Mouse (Mus musculus) CD8-positive naive resting alpha-beta T cell, adult 2 months (primary cell): ENCODE measurements around the gene Nudt6.

Source experiments
- DNase-seq, 2 experiments: peaks; one replicate each; pipeline ENCODE4 v3.0.0; 2022; ENCODE audit warnings: low read depth in 2 of 2, low spot score in 2 of 2

Nudt6 gene

DNA sequence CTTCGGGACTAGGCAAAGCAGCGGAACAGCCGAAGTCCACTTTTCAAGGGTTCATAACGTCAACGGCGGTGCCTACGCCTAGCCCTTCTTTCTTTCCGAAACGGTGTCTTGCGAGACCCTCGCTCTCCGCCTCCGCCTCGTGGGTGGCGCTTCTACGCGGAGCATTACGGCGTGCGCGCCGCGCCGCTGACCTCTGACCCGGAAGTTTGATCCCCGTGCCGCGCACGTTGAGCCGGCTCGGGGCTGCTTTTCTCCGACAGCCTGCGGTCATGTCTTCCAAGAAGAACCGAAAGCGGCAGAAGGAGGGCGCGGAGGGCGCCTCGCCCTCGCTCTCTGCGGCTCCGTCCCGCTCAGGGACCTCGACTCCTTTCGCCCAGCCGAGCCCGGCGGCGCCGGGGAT is at the start of gene Nudt6:
Nudt6 (minus strand) TSS at position 140 of the 400 bp plus-strand sequence.
- peak; percentile 87 to 90 for DNase-seq

DNA sequence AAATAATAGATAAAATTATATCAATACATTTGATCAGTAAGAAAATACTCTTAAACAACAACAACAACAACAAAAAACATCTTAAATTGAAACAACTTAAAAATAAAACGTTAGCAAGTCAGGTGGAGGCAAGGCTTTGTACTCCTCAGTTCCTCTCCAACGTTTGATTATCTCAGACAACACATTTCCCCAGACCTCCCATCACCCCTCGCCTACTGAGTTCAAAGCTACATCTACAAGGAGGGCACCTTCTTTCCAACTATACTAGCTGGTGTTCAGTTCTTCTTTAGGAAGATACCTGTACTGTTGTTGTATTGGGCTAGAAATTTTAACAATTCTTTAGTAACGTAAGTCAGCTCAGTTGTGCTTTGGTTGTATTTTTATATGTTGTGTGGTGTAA is 49.3 kb upstream of the Nudt6 start:
- no peak for DNase-seq

DNA sequence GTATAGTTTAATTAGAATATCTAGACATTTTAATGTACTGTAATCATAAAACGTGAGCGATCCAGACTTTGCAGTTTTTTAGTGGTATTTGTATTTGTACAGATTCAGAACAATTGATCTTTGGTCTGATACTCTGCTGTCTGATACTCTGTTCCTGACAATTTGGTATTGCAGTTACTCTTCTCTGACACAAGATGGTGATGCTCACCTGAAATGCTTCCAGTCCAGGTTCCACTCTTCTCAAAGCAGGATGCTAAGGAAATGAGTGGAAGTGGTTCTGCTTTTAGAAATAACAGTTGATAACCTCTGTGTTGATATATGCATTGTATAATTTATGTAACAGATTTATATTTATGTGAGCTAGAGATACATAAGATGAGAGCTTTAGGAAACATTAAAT is 48.2 kb upstream of the Nudt6 start:
- DNase-seq, result no peak

DNA sequence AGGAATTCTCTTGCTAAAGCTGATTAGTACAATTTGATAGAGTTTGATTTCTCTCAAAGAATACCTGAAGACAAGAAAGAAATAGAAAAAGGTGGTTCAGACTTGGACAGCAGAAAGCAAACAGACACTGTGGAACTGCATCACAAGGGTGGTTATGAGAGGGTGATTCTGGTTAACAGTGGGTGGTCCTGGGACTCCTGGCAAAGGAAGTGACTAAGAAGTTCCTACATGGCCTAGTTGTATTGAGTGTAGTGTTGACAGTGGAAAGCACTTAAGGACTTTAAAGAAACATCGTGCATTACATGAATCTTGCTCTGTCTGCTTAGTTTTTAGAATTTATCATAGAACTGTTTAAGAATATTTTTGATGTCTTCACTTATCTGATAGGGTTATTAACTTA is 36.0 kb upstream of the Nudt6 start:
- no peak for DNase-seq

DNA sequence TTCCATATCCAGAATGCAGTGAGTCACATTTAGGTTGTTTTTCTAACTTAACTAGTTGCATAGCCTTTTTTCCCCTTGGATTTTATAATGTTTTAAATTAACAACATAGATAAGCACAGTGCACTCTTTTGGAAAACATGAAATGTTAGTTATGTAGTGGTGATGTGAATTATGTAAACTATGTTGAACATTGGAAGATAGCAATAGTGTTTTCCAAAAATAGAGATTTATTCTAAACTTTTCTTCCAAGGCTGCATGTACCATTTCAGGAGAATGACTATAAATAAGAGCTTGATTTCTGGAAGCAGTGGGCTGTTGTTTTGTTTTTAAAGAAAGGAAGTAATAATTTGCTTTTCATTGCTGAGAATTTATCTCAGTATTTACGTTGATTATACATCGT is 23.4 kb upstream of the Nudt6 start:
- DNase-seq, result no peak

DNA sequence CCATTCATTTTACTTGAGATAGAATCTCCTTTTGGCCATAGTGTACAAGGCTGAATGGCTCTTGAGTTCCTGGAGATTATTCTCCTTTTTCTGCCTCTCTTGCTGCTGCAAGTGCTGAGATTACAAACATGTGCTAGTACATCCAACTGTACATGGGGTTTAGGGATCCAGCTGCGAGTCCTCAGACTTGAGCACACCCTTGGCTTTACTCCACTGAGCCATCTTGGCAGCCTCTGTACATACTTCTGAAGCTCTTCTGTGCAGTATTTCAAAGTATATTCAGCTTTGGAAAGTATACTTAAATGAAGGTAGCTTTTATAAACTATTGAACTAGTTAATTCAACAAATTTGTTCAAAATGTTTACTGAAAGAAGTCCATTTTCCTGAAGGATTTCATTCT is 19.8 kb upstream of the Nudt6 start:
- DNase-seq, result no peak

DNA sequence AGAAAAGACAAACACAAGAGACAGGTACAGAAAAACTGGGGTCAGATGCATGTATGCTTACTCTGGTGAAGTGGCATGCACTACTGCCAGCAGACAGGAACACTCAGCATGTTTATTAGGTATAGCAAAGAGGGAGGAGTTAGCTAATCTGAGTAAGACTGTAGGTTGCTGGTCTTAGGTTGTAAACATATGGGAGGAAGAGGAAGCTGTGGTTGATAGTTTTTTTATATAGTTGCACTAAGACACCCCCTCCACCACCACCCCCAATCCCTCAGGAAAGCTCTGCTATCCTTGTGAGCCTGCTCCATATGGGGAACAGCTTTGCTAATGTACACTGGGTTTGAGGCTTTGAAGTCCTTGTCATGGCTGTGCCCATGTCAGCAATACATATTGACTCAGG is 10.3 kb upstream of the Nudt6 start:
- DNase-seq, result no peak

DNA sequence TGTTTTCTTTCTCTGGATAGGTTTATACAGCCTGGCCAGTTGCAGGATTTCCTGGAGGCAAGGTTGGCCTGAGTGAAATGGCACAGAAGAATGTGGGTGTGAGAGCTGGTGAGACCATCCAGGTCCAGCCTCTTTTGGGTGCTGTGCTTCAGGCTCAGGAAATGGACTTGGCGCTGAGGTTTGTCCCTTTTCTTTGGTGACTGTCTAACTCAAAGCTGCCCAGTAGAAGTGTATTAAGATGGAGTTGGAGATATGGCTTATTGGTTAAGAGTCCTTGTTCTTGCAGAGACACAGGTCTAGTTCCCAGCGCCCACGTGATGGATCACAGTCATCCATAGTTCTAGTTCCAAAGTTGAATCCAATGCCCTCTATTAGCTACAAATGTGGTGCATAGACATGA is 6.1 kb upstream of the Nudt6 start:
- DNase-seq, result no peak

DNA sequence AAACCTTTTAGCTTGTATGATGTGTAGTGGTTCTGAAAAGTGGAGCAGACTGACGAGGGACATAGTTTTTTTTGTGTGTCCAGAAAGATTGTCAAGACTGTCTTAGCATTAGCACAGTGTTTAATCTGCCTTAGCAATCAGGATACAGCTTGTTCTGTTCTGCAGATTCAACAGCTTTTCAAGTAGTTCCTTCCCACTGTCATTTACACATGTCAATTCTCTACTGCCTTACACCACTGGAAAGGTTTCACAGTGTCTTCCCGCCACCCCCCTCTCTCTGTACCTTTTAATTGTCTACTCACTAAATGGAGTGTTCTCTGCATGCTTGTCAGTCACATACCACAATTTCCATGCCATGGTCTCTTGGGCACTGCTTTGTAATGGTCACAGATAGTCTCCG is 1.2 kb upstream of the Nudt6 start:
- no peak for DNase-seq

DNA sequence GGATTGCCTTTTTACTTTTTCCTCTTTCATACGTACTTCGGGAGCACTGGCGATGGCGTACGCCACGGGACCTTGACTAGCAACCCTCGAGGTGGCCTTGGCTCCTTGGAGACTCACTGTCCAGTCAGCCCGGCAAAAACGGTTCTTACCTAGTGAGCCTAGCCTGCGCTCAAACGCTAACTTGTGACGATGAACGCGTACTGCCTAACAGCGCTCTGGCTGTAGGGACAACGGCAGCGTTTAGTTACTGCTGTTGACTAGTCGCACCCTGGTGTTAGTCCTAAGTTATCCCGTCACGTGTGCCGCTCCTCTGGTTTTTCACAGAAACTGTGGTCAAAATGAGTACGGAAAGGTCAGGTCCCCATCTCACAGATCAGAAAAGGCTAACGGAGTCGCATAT is 630 bp upstream of the Nudt6 start:
- DNase-seq, result peak; percentile 23 to 27

DNA sequence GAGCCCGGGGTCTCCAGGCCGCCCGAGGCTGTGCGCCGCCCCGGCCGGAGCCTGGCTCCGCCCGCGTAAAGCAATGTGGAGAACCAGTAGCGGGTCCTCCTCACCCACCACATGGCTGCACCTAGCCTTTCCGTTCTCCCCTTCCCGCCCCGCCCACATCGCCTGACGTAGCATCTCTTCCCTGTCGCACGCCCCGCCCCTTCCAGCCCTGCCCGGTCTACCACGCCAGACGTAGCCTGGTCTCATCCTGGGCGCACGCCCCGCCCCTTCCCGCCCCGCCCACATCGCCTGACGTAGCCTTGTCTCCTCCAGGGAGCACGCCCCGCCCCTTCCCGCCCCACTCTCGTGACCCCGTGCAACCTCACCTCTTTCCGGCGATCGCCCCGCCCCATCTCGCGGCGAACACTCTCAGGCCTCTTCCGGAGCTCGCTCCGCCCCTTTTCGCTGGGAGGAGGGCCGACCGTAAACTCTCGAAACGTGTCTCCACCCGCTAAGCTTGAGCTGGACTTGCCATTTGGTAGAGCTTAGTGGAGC is 486 bp downstream of the Nudt6 start, which contains the start of gene Spata5:
Spata5 (plus strand) TSS at position 439 of the 534 bp plus-strand sequence.
- DNase-seq, result peak; percentile 93 to 94

DNA sequence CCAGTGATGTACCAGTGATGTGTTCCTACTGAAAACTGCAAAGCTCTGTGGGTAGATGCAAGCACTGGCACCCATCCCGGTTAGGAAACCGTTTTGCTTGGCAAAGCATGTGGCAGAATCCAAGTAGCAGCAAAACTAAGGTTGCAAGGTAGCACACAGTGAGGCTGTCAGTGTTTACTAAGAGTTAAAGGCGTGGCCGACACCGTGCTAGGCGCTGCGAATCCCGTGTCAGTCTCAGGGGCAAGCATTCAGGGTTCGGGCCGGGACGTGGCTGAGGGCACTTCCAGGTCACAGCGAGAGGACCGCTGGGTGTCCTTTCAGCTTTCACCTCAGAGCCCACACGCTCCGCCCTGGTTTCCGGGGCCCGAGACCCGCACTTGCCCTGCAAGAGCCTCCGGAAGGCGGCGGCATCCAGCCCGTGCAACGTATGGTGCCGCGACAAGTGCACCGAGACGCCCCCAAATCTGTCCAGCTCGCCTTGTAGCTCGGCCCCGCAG is 1.0 kb downstream of the Nudt6 start:
- no peak for DNase-seq

DNA sequence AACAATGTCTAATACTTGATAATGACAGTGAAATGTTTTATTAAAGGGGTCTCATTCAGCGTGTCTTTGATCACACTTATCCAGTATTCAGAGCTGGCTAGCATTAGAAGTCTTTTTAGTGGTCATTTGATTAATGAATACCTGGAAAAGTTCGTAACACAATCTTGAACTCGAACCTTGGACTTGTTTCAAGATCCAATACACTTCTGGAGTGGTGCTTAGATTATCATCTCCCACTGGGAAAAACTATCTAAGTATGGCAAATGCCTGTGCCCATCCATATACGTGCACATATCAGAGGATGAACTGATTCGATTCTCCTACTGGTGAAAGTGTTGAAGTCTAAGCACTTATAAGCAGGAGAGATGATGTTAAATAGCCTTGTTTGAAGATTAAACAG is 1.7 kb downstream of the Nudt6 start:
- no peak for DNase-seq

DNA sequence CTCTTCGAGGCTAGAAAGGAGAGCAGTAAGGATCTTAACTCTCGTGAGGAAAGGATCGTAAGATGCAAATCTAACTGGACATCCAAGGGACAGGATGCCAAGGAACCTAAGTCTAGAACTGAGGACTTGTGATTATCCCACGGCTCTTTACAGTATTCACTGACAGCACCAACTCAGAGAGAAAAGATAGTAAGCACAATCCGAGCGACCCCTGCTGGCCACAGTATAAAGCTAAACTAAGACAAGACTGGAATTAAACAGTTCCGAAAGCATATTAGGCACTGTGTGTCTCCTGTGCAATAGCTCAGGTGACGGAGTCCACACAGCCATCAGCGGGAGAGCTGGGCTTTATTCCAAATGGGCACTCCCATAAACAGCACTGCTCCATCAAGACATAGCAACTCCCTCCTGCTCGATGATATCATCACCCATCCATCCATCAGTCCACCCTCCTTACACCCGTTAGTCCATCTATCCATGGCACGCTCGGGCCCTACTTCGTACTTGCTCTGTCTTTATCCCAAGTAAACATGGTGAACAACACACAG is 5.5 kb downstream of the Nudt6 start:
- peak; percentile 51 to 66 for DNase-seq

DNA sequence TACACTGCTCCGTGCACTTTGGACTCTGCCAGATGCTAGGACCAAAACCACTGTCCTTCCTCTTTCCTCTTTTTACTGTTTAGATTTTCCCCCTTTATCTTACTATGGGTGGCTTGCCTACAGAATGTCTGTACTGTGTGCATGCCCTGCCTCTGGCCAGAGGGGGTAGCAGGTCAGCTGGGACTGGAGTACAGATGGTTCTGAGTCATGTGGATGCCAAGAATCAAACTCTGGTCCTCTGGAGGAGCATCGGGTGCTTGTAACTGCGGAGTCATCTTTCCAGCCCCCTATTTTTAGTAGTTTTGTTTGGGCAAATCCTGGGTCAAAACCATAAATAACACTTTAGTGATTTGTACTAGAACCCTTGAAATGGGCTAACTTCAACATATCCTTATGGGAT is 6.6 kb downstream of the Nudt6 start:
- no peak for DNase-seq

DNA sequence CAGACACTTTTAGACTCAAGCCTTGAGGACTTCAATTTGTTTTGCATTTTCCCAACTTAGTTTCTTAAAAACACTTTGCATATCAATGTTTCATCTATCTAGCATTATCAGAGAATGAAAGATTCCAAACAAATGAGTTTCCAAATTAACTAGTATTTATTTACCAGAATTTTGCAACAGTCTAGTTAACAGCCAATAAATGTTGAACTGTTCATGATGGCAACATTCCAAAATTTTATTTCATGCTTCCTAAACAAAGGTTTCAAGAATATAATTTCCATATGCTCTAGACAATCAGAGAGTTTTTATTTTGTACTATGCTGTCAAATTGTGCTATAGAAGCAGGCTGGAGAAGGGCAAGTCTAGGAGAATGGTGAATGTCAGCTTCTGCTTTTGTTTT is 12.4 kb downstream of the Nudt6 start:
- DNase-seq, result no peak

DNA sequence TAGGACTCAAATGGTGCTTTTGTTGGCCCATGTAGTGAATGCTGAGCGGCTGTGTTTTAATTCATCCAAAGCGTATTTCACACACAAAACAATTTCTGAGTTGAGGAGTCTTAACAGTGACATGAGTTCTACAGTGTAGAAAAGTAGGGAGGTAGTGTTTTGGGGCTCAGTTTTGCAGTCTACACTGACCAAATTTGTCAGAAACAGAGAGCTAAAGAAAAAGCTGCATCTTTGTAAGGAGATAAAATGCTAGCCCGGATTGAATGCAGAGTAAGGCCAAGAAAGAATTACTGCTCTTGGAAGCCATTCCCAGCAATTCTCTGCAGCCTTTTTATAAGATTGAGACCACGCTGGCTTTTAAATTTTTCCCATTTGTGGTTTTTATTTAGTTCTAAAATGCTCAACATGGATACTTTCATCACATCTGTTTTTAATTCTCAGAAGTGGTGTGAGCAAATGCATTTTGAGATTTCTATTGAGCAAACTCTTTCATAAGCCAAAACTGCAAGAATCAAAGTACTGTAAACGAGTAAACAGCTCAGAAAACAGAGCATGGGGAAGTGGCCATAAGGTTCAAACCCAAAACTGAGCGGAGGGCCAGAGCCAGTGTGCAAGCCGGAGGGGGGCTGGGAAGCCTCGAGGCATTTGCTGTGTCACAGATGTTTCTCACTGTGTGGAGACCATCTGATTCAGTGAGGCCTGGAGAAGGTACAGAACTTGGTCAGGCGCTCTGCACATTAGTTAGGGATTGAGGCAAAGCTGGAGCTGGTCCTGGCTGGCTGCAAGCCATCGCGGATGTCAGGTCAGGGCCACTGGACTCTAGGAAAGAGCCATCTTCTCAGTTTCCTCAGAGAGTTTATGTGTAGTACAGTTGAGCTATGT is 18.0 kb downstream of the Nudt6 start:
- DNase-seq, result no peak

DNA sequence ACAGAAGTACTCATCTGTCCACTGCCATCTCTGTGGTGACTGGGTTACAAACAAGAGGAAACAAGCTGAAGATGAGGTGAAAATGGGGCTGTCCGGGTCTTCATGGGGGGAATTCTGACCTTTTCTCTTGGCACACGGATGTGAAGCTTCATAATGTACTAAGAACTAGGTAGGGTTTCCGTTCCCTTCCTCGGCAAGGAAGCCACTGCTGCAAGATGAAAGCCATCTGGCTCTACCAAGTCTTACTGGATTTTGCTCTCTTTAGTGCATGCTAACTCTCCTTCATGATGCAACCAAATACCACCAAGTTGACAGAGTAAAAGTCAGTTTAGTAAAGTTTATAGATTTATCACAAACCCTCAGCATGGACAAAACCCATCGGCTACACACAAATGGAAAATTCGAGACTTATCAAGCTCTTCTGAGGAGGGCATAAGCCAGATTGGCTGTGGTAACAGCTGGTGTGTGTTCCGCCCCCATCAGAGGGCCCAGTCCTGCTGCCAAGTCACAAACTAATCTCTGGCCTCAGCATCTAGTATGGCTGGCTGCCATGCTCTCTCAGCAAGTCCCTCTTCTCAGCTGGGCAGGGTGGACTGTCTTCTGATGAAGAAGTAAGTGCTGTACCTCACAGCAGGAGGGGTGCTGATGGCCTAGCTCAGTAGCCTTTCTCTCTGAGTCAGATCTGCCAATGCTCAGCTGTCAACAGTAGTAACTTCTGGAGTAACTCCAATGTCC is 21.2 kb downstream of the Nudt6 start:
- no peak for DNase-seq

DNA sequence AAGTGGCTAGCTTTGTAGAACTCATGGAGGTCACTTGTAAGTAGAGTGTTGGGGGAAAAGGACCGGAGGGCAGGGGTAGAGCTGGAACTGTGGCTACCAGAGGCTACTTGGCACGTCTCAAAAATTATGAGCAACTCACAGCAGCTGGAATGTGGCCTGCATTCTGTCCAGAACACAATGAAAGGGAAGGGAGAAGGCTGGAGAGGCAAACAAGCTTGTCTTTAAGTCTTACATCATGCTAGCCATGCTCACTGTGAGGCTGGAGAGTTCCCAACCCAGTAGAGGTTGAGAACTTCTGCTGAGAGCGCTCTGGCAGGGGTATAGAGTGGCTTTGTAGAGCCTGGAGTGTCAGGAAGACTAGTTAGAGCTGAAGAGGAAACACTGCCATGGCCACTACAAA is 22.4 kb downstream of the Nudt6 start:
- no peak for DNase-seq

DNA sequence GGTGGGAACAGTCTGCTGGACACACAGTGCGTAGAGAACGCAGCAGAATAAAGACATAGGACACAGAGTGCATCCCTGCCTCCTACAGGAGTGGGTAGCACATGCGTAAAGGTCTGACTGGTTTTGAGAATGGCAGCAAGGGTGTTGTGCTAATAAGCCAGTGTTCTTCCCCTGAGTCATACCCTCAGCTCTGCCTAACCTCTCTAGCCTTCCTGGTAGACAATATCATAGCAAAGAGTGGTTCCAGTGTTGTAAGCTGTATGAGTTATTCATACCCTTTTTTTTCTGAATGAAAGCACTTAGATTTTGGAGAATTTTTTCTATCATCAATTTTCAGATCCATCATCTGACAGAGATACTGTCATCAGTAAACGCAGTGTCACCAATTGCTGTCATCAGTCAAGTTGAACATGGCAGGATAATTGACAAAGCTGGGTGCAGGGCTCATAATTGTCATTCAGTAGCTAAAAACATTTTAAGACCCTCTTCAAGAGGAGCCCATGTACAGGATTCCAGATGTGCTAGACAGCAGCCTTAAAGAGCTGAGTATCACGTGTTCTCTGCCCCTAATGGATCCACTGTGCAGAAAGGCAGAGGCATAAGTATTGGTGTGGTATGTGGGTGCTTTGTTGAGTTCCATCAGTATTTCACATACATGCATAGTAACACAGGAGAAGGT is 22.9 kb downstream of the Nudt6 start:
- DNase-seq, result no peak

DNA sequence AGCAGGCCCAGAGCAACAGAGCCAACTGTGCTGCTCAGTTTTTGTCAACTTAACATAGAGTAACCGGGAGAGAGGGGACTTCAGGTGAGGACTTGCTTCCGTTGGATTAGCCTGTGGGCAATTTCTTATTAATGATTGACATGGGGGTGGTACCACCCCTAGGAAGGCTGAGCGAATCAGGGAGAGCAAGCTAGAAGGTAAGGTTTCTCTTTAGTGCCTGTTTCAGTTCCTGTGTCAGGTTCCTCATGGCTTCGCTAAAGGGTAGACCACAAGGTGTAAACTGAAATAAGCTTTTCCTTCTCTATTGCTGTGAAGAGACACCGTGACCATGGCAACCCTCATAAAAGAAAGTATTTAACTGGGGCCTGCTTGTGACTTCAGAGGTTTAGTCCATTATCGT is 32.7 kb downstream of the Nudt6 start:
- no peak for DNase-seq
